Mouse (Mus musculus): ENCODE results near the gene Nrm. TPM values are rescaled to one million over a fixed set of nuclear protein-coding genes. Genes with fewer than 3 reads are reported as not detected.

The Nrm gene
- total RNA-seq, 2 experiments from 2014 or later, result 0.74 to 1.6 TPM

GRCm38 (mm10) chr17:35866911-35867890, 6.1 kb downstream of the Nrm start:
- DNase-seq, result no peak

GRCm38 (mm10) chr17:35868165-35868820, 7.2 kb downstream of the Nrm start:
- DNase-seq, result peak; percentile 62

- DNase-seq, result no peak
These were observed 7.8 kb downstream of the Nrm start for GRCm38 (mm10) chr17:35868961-35869345.

- DNase-seq, result peak; percentile 47
These were observed 8.4 kb downstream of the Nrm start for GRCm38 (mm10) chr17:35869346-35870067.

- peak; percentile 75 for DNase-seq
These were observed 9.2 kb downstream of the Nrm start for GRCm38 (mm10) chr17:35870151-35870883.

- DNase-seq, result no peak
These were observed 10.0 kb downstream of the Nrm start for GRCm38 (mm10) chr17:35870884-35871696.

- DNase-seq, result peak; percentile 84
These were observed 12.8 kb downstream of the Nrm start for GRCm38 (mm10) chr17:35873774-35874519.

- DNase-seq, result no peak
These were observed 13.6 kb downstream of the Nrm start for GRCm38 (mm10) chr17:35874721-35875120.

- DNase-seq, result peak; percentile 93
These were observed 18.3 kb downstream of the Nrm start, which contains the start of gene Dhx16 for GRCm38 (mm10) chr17:35879245-35880057. Gene Dhx16 (plus strand): TSS chr17:35879819.

GRCm38 (mm10) chr17:35882924-35883323, 21.8 kb downstream of the Nrm start:
- no peak for DNase-seq

GRCm38 (mm10) chr17:35883777-35884176, 22.7 kb downstream of the Nrm start:
- no peak for DNase-seq

GRCm38 (mm10) chr17:35887725-35888124, 26.6 kb downstream of the Nrm start:
- no peak for DNase-seq

- peak; percentile 94 for DNase-seq
These were observed 35.9 kb downstream of the Nrm start, which contains the start of gene 2310061I04Rik for GRCm38 (mm10) chr17:35896781-35897643. Gene 2310061I04Rik (minus strand): TSS chr17:35897431.

- no peak for DNase-seq
These were observed 36.8 kb downstream of the Nrm start for GRCm38 (mm10) chr17:35897644-35898573.

GRCm38 (mm10) chr17:35900636-35901035, 39.5 kb downstream of the Nrm start:
- no peak for DNase-seq

- DNase-seq, result no peak
These were observed 42.3 kb downstream of the Nrm start for GRCm38 (mm10) chr17:35903343-35903991.
